Mouse (Mus musculus) neural tube, embryonic 13.5 days (tissue): ENCODE results near the gene Cbx5. TPM values are rescaled to one million over a fixed set of nuclear protein-coding genes. Genes with fewer than 3 reads are reported as not detected.

ENCODE experiments used
- ATAC-seq: fragments of 200-750 bp; cut with Nextera tagmentation; 2 replicates; pipeline ENCODE4 v1.8.0; 2017; ENCODE audit warnings: low read depth, mild to moderate bottlenecking, moderate TSS enrichment, moderate library complexity
- H3K27ac ChIP-seq: fragments of 300-500 bp; sonication (generic); replicated peaks from 2 replicates; pipeline ENCODE4 v1.5.1; 2015; ENCODE audit warnings: moderate library complexity, mild to moderate bottlenecking, inconsistent platforms
- H3K27me3 ChIP-seq: fragments of 300-500 bp; sonication (generic); 2 replicates; pipeline ENCODE4 v1.6.1; 2015; ENCODE audit warnings: mild to moderate bottlenecking, inconsistent platforms
- H3K36me3 ChIP-seq: fragments of 300-500 bp; sonication (generic); 2 replicates; pipeline ENCODE4 v1.6.1; 2015; ENCODE audit warnings: mild to moderate bottlenecking, inconsistent platforms
- H3K4me1 ChIP-seq: fragments of 300-500 bp; sonication (generic); replicated peaks from 2 replicates; pipeline ENCODE4 v1.6.1; 2015; ENCODE audit warnings: inconsistent platforms
- H3K4me2 ChIP-seq: fragments of 300-500 bp; sonication (generic); 2 replicates; pipeline ENCODE4 v1.6.1; 2015; ENCODE audit warnings: inconsistent platforms, mild to moderate bottlenecking, moderate library complexity
- H3K4me3 ChIP-seq: fragments of 300-500 bp; sonication (generic); 2 replicates; pipeline ENCODE4 v1.5.1; 2015; ENCODE audit warnings: mild to moderate bottlenecking, inconsistent platforms
- H3K9ac ChIP-seq: fragments of 300-500 bp; sonication (generic); 2 replicates; pipeline ENCODE4 v1.6.1; 2015; ENCODE audit warnings: moderate library complexity, mild to moderate bottlenecking, inconsistent platforms
- H3K9me3 ChIP-seq: fragments of 300-500 bp; sonication (generic); 2 replicates; pipeline ENCODE4 v1.6.1; 2016; ENCODE audit warnings: inconsistent platforms
- WGBS: fragments of 180-500 bp; shearing (Covaris S2); methylation state at CpG from one replicate; pipeline ENCODE4 v1.1.7; 2015; 5-methylcytosine and 5-hydroxymethylcytosine counted together
- polyA plus RNA-seq: library from polyadenylated mRNA; unstranded; fragments of >200 nt; fragmentation: Nextera tagmentation; extraction: Ambion mirVana; gene quantifications from 2 replicates; pipeline ENCODE4 v1.2.1, GENCODE M21; 2015

Gene Cbx5
- polyA plus RNA-seq, 1 experiment from 2014 or later, result 104 TPM

GRCm38 (mm10) chr15:103178137-103178536 lies 61.5 kb downstream of the Cbx5 start:
- H3K36me3 ChIP-seq, result no peaks in the 10 kb centered on the region
- H3K4me3 ChIP-seq, result no peak overlapping the region
- H3K9me3 ChIP-seq, result no peaks in the 10 kb centered on the region
- no peak for ATAC-seq
- H3K4me1 ChIP-seq, result peaks cover 48% of the 10 kb centered on the region
- peak overlapping the region; percentile 36; the same call in 1 of the 2 replicates for H3K4me2 ChIP-seq
- H3K27me3 ChIP-seq, result peaks cover 15% of the 10 kb centered on the region
- no peak overlapping the region for H3K9ac ChIP-seq
- no peak overlapping the region for H3K27ac ChIP-seq
- 7% methylated on average over 12 of the region's 12 CpGs for WGBS

- Histone ChIP-seq H3K27me3 (peaks cover 16% of the 10 kb centered on the region), H3K4me1 (peaks cover 48% of the 10 kb centered on the region), H3K4me3 (no peak overlapping the region), H3K4me2 (peak overlapping the region; percentile 36), H3K27ac (peak overlapping the region; percentile 30), H3K36me3 (no peaks in the 10 kb centered on the region), H3K9me3 (no peaks in the 10 kb centered on the region), H3K9ac (peak overlapping the region; percentile 48)
- WGBS, result 6% methylated on average over 12 of the region's 12 CpGs
- no peak for ATAC-seq
Measured at GRCm38 (mm10) chr15:103177611-103178041, 62.0 kb downstream of the Cbx5 start.

- no peak overlapping the region for H3K4me3 ChIP-seq
- peak; percentile 68 for ATAC-seq
- H3K27me3 ChIP-seq, result peaks cover 16% of the 10 kb centered on the region
- H3K4me2 ChIP-seq, result peak overlapping the region; percentile 36
- H3K9me3 ChIP-seq, result no peaks in the 10 kb centered on the region
- peaks cover 48% of the 10 kb centered on the region for H3K4me1 ChIP-seq
- H3K27ac ChIP-seq, result peak overlapping the region; percentile 30; the same call in 1 of the 2 replicates
- under 1% methylated on average over 18 of the region's 18 CpGs for WGBS
- peak overlapping the region; percentile 48 for H3K9ac ChIP-seq
- H3K36me3 ChIP-seq, result no peaks in the 10 kb centered on the region
Measured at GRCm38 (mm10) chr15:103176874-103177421, 62.7 kb downstream of the Cbx5 start.

DNA sequence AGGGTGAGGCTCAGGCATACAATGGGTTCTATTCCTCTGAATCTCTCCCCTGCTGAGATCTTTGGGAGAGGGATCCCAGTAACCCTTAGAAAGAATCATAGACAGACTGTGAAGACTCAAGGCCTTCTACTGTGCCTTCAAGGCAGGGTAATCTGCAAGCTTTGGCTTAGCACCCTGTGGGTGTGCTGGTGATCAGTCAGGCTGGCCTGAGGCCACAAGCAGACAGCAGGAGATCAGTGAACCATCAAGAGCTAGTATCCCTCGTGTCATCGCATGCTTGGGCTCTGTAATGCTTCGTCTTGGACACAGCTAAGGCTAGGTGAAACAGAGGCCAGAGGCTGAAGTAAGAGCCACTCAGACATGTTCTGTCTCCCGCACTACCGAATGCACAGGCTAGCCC lies 66.4 kb downstream of the Cbx5 start:
- peaks cover 23% of the 10 kb centered on the region for H3K27me3 ChIP-seq
- H3K4me3 ChIP-seq, result no peak overlapping the region
- peak overlapping the region; percentile 2; the same call in 1 of the 2 replicates for H3K9ac ChIP-seq
- no peak overlapping the region for H3K27ac ChIP-seq
- no peaks in the 10 kb centered on the region for H3K9me3 ChIP-seq
- no peak for ATAC-seq
- WGBS, result 74% methylated on average over 5 of the region's 5 CpGs
- no peak overlapping the region for H3K4me2 ChIP-seq
- H3K4me1 ChIP-seq, result peaks cover 76% of the 10 kb centered on the region
- H3K36me3 ChIP-seq, result no peaks in the 10 kb centered on the region

- no peaks in the 10 kb centered on the region for H3K9me3 ChIP-seq
- peak overlapping the region; percentile 13; the same call in 1 of the 2 replicates for H3K4me2 ChIP-seq
- no peaks in the 10 kb centered on the region for H3K36me3 ChIP-seq
- peaks cover 77% of the 10 kb centered on the region for H3K4me1 ChIP-seq
- H3K9ac ChIP-seq, result peak overlapping the region; percentile 77; the same call in 1 of the 2 replicates
- no peak for ATAC-seq
- peak overlapping the region; percentile 73 for H3K27ac ChIP-seq
- H3K4me3 ChIP-seq, result no peak overlapping the region
- 2% methylated on average over 10 of the region's 10 CpGs for WGBS
- peaks cover 23% of the 10 kb centered on the region for H3K27me3 ChIP-seq
Measured at GRCm38 (mm10) chr15:103172537-103172936, 67.1 kb downstream of the Cbx5 start.

- Histone ChIP-seq H3K27me3 (peaks cover 23% of the 10 kb centered on the region), H3K36me3 (no peaks in the 10 kb centered on the region), H3K27ac (peak overlapping the region; percentile 95), H3K9ac (peak overlapping the region; percentile 77), H3K9me3 (no peaks in the 10 kb centered on the region), H3K4me2 (peak overlapping the region; percentile 91), H3K4me1 (peaks cover 79% of the 10 kb centered on the region), H3K4me3 (no peak overlapping the region)
- 14% methylated on average over 8 of the region's 8 CpGs for WGBS
- ATAC-seq, result no peak
Measured at GRCm38 (mm10) chr15:103171276-103171675, 68.3 kb downstream of the Cbx5 start.

- peaks cover 23% of the 10 kb centered on the region for H3K27me3 ChIP-seq
- H3K4me1 ChIP-seq, result peaks cover 88% of the 10 kb centered on the region
- H3K4me3 ChIP-seq, result peak overlapping the region; percentile 48
- ATAC-seq, result no peak
- no peaks in the 10 kb centered on the region for H3K36me3 ChIP-seq
- H3K4me2 ChIP-seq, result peak overlapping the region; percentile 91
- peak overlapping the region; percentile 77 for H3K9ac ChIP-seq
- H3K9me3 ChIP-seq, result no peaks in the 10 kb centered on the region
- peak overlapping the region; percentile 95 for H3K27ac ChIP-seq
- 6% methylated on average over 15 of the region's 16 CpGs for WGBS
Measured at GRCm38 (mm10) chr15:103170316-103170679, 69.3 kb downstream of the Cbx5 start.

GRCm38 (mm10) chr15:103169612-103170315 lies 69.9 kb downstream of the Cbx5 start:
- Histone ChIP-seq H3K27ac (peak overlapping the region; percentile 95), H3K4me3 (peak overlapping the region; percentile 48), H3K36me3 (no peaks in the 10 kb centered on the region), H3K9ac (peak overlapping the region; percentile 77), H3K4me1 (peaks cover 90% of the 10 kb centered on the region), H3K4me2 (peak overlapping the region; percentile 91), H3K27me3 (peaks cover 18% of the 10 kb centered on the region; the same call in 1 of the 2 replicates), H3K9me3 (no peaks in the 10 kb centered on the region)
- no peak for ATAC-seq
- WGBS, result 3% methylated on average over 26 of the region's 26 CpGs

DNA sequence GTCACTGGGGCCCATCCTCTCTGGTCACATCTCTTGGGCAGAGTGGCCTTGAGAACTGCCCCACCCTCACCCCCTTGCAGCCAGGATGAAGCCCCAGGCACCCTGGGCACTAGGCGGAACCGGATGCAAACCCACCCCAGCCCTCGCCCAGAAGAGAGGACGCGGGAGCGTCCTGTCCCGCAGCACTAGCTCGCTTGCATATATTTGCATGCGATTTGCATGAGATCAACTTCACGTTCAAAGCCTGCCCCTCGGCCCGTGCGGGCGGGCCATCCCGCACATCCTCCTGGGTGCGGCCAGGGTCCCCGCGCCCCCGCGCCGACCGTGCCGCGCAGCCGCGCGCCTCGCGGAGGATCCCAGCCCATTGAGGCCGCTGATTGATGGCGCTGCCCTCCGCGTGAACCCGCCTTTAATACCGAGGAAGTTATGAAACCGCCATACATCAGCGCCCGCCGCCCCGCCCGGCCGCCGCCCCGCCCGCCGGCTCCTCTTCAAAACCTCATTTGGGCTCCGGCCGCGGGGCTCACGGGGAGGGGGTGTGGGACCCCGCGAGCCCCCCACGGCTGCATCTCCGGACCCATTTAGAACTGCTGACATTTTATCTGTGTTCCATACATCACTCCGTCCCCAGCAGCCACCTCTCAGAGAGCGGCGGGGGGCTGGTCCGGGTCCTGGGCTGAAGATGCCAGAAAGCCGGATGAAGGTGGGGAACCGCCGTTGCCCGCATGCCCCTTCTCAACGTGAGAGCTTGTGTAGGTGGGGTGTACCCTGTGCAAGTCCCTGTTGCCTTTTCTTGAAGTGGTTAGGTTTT lies 70.6 kb downstream of the Cbx5 start:
- WGBS, result under 1% methylated on average over 63 of the region's 63 CpGs
- Histone ChIP-seq H3K9me3 (no peaks in the 10 kb centered on the region), H3K36me3 (no peaks in the 10 kb centered on the region), H3K4me1 (peaks cover 96% of the 10 kb centered on the region), H3K27ac (peak overlapping the region; percentile 95), H3K9ac (peak overlapping the region; percentile 77), H3K27me3 (peaks cover 12% of the 10 kb centered on the region; the same call in 1 of the 2 replicates), H3K4me2 (peak overlapping the region; percentile 91), H3K4me3 (peak overlapping the region; percentile 48)
- ATAC-seq, result peak; percentile 33

DNA sequence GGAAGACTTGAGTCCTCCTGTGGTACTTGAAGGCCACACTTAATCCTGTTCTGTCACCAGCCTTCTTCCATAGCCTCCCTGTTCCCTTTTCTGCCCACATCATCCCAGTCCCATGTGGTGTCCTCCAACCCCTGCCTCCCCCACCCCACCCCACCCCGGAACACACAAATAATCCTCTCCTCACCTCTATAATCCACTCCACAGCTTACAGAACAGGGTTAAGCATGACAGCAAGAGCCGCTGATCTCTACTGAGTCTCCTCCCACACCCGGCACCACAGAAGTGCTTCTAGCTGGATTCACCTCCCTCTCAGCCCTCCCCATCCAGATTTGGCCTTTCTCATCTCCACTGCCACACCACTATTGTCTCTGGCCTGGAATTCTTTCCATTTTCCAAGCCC lies 71.8 kb downstream of the Cbx5 start:
- WGBS, result 24% methylated on average over 3 of the region's 3 CpGs
- Histone ChIP-seq H3K4me3 (peak overlapping the region; percentile 6), H3K4me1 (peaks cover 96% of the 10 kb centered on the region), H3K4me2 (peak overlapping the region; percentile 91), H3K9ac (peak overlapping the region; percentile 62), H3K9me3 (no peaks in the 10 kb centered on the region), H3K36me3 (no peaks in the 10 kb centered on the region), H3K27me3 (peaks cover 7% of the 10 kb centered on the region; the same call in 1 of the 2 replicates), H3K27ac (peak overlapping the region; percentile 95)
- no peak for ATAC-seq

DNA sequence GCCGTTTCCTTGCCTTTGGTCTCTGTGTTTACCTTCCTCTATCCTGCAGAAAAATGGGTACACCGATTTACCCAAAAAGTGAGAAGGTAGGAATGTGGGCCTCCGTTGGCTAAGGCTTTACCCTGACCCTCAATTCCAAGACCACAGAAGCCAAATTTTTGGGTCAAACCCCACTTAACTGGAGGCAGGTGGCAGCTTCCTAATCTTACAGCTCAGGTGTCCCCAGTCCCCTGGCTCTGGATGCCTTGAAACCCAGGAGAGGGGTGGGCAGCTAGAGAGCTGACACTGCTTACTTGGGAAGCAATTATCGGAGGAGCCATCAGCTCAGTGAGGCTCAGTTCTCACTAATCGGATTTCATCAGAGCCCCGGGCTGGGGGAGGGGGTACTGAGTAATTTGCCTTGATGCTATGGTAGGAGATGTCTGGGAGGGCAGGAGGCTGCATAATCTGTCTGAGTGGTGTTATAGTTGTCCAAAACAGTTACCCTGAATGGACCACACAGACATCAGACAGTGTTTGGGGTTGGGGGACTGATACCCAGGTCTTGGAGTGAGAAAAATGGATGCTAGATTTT lies 72.5 kb downstream of the Cbx5 start, which contains the start of gene Smug1:
TSS of gene Smug1 (minus strand) at position 51 of the 574 bp plus-strand sequence.
- Histone ChIP-seq H3K4me3 (peak within 1 kb of the TSS; percentile 6), H3K4me1 (peaks cover 95% of the 10 kb centered on the region)

More for the DNA sequence above, 72.5 kb downstream of the Cbx5 start, which contains the start of gene Smug1:
- no peak for ATAC-seq
- 38% methylated on average over 6 of the region's 6 CpGs for WGBS
- peak within 1 kb of the TSS; percentile 95 for H3K27ac ChIP-seq
- H3K9me3 ChIP-seq, result no peaks in the 10 kb centered on the region
- no peaks in the 10 kb centered on the region for H3K36me3 ChIP-seq
- H3K9ac ChIP-seq, result peak within 1 kb of the TSS; percentile 62
- H3K27me3 ChIP-seq, result peaks cover 7% of the 10 kb centered on the region; the same call in 1 of the 2 replicates
- peak within 1 kb of the TSS; percentile 91 for H3K4me2 ChIP-seq
